Mouse (Mus musculus): ENCODE data around the gene Gm11273. TPM values are rescaled to one million over a fixed set of nuclear protein-coding genes. Genes with fewer than 3 reads are reported as not detected.

The Gm11273 gene
- total RNA-seq, 1 experiment from 2014 or later, result 184 TPM

Other genes starting within 250 kb of the Gm11273 start
- not detected in 2 replicates for gene Gpx5, start 208.7 kb downstream of the Gm11273 start, total RNA-seq (2021)
- not detected in 2 replicates for gene Gpx6, start 189.3 kb downstream of the Gm11273 start, total RNA-seq (2021)
- gene Olfr1367, start 154.5 kb downstream of the Gm11273 start, total RNA-seq (2021), result not detected in 2 replicates
- 8.0 and 10.1 TPM in 2 replicates for gene Zscan12, start 138.6 kb downstream of the Gm11273 start, total RNA-seq (2021)
- 57.7 and 64.0 TPM in 2 replicates for gene Zkscan3, start 98.7 kb downstream of the Gm11273 start, total RNA-seq (2021)
- 0.79 and 0.85 TPM in 2 replicates for gene Pgbd1, start 60.4 kb downstream of the Gm11273 start, total RNA-seq (2021)
- 32.2 and 35.4 TPM in 2 replicates for gene Zscan26, start 47.7 kb downstream of the Gm11273 start, total RNA-seq (2021)
- 1.4 and 1.7 TPM in 2 replicates for gene Nkapl, start 32.9 kb downstream of the Gm11273 start, total RNA-seq (2021)
- gene Zkscan4, start 22.5 kb downstream of the Gm11273 start, total RNA-seq (2021), result 2.3 and 3.9 TPM in 2 replicates
- not detected in 2 replicates for gene Gm10065, start 22.0 kb downstream of the Gm11273 start, total RNA-seq (2021)
- 16.7 and 18.3 TPM in 2 replicates for gene AK157302, start 6.2 kb downstream of the Gm11273 start, total RNA-seq (2021)
- gene Zkscan8, start 29.7 kb upstream of the Gm11273 start, total RNA-seq (2021), result 17.4 and 20.4 TPM in 2 replicates
- gene Olfr1366, start 41.4 kb upstream of the Gm11273 start, total RNA-seq (2021), result not detected in 2 replicates
- gene Olfr1535, start 58.5 kb upstream of the Gm11273 start, total RNA-seq (2021), result not detected in 2 replicates
- not detected in 2 replicates for gene Olfr1364, start 80.3 kb upstream of the Gm11273 start, total RNA-seq (2021)
- gene Olfr1362, start 112.6 kb upstream of the Gm11273 start, total RNA-seq (2021), result not detected in 2 replicates
- gene Olfr11, start 141.1 kb upstream of the Gm11273 start, total RNA-seq (2021), result not detected in 2 replicates
- not detected in 2 replicates for gene Olfr1361, start 162.0 kb upstream of the Gm11273 start, total RNA-seq (2021)
- gene Olfr1360, start 176.0 kb upstream of the Gm11273 start, total RNA-seq (2021), result not detected in 2 replicates
- gene Olfr1359, start 196.7 kb upstream of the Gm11273 start, total RNA-seq (2021), result not detected in 2 replicates
- gene Hist1h2bl, start 214.7 kb upstream of the Gm11273 start, total RNA-seq (2021), result 191 and 254 TPM in 2 replicates
- 129 and 184 TPM in 2 replicates for gene Hist1h2ai, start 215.0 kb upstream of the Gm11273 start, total RNA-seq (2021)
- gene Hist1h3h, start 216.2 kb upstream of the Gm11273 start, total RNA-seq (2021), result 287 and 324 TPM in 2 replicates
- gene Hist1h2bm, start 220.6 kb upstream of the Gm11273 start, total RNA-seq (2021), result 57.9 and 74.0 TPM in 2 replicates
- gene Hist1h4j, start 233.6 kb upstream of the Gm11273 start, total RNA-seq (2021), result 35.2 and 49.4 TPM in 2 replicates
- gene Hist1h4k, start 249.1 kb upstream of the Gm11273 start, total RNA-seq (2021), result 468 and 533 TPM in 2 replicates

All from adrenal gland, postnatal 14 days (tissue).